Mouse (Mus musculus) naive thymus-derived CD4-positive, alpha-beta T cell, adult 2 months (primary cell): Measurements from ENCODE around the gene Tbc1d9b.
A peak's percentile ranks its signal among the peaks of the same experiment; 100 is the strongest.

ENCODE experiments used
- DNase-seq: peaks from one replicate; pipeline ENCODE4 v3.0.0-alpha.2; 2011; ENCODE audit warnings: low read depth

Tbc1d9b gene

GRCm38 (mm10) chr11:50177111-50177510, 45.9 kb downstream of the Tbc1d9b start:
- DNase-seq: no peak

- no peak for DNase-seq
Observed at GRCm38 (mm10) chr11:50178532-50179488, 47.6 kb downstream of the Tbc1d9b start.

GRCm38 (mm10) chr11:50180478-50181231, 49.5 kb downstream of the Tbc1d9b start:
- no peak for DNase-seq

- no peak for DNase-seq
Observed at GRCm38 (mm10) chr11:50182702-50183101, 51.5 kb downstream of the Tbc1d9b start.

- DNase-seq: no peak
Observed at GRCm38 (mm10) chr11:50184788-50185187, 53.6 kb downstream of the Tbc1d9b start.

- no peak for DNase-seq
Observed at GRCm38 (mm10) chr11:50188682-50189081, 57.5 kb downstream of the Tbc1d9b start.

GRCm38 (mm10) chr11:50190362-50190761, 59.2 kb downstream of the Tbc1d9b start:
- no peak for DNase-seq

- no peak for DNase-seq
Observed at GRCm38 (mm10) chr11:50192278-50192677, 61.1 kb downstream of the Tbc1d9b start.

GRCm38 (mm10) chr11:50194070-50194469, 62.9 kb downstream of the Tbc1d9b start:
- no peak for DNase-seq

- no peak for DNase-seq
Observed at GRCm38 (mm10) chr11:50194793-50195192, 63.6 kb downstream of the Tbc1d9b start.

- no peak for DNase-seq
Observed at GRCm38 (mm10) chr11:50197500-50197899, 66.3 kb downstream of the Tbc1d9b start.

- DNase-seq: no peak
Observed at GRCm38 (mm10) chr11:50198219-50198846, 67.1 kb downstream of the Tbc1d9b start.

- DNase-seq: no peak
Observed at GRCm38 (mm10) chr11:50198916-50199315, 67.7 kb downstream of the Tbc1d9b start.

GRCm38 (mm10) chr11:50200613-50201012, 69.4 kb downstream of the Tbc1d9b start:
- DNase-seq: no peak

GRCm38 (mm10) chr11:50201590-50201989, 70.4 kb downstream of the Tbc1d9b start:
- DNase-seq: no peak

GRCm38 (mm10) chr11:50203302-50203827, 72.2 kb downstream of the Tbc1d9b start:
- DNase-seq: no peak

GRCm38 (mm10) chr11:50205434-50205833, 74.2 kb downstream of the Tbc1d9b start:
- DNase-seq: no peak

GRCm38 (mm10) chr11:50206037-50206436, 74.8 kb downstream of the Tbc1d9b start:
- DNase-seq: no peak

- DNase-seq: no peak
Observed at GRCm38 (mm10) chr11:50207344-50207743, 76.1 kb downstream of the Tbc1d9b start.

- DNase-seq: no peak
Observed at GRCm38 (mm10) chr11:50208039-50208438, 76.8 kb downstream of the Tbc1d9b start.

GRCm38 (mm10) chr11:50210101-50210504, 78.9 kb downstream of the Tbc1d9b start:
- peak; percentile 94 for DNase-seq

GRCm38 (mm10) chr11:50210505-50211151, 79.4 kb downstream of the Tbc1d9b start, which contains the start of the genes Sqstm1 and Mgat4b:
Sqstm1 (minus strand) TSS chr11:50210827.
Mgat4b (plus strand) TSS chr11:50210890.
- peak; percentile 89 for DNase-seq
